Mouse (Mus musculus) liver (tissue): ENCODE measurements around the gene Itpr2.
A peak's percentile ranks its signal among the peaks of the same experiment; 100 is the strongest.
"Not testable (repeated sequence)": the region's sequence is repeated elsewhere in the genome, so short reads cannot be mapped to it uniquely, and the experiment has no call there.

Source experiments
- DNase-seq: peaks from one replicate; pipeline ENCODE4 v3.0.0-alpha.2; 2020; ENCODE audit warnings: mixed read lengths

Itpr2 gene

GRCm38 (mm10) chr6:146502856-146503255 is 833 bp upstream of the Itpr2 start:
- no peak for DNase-seq

GRCm38 (mm10) chr6:146501316-146501865 is 632 bp downstream of the Itpr2 start:
- DNase-seq = peak; percentile 37

- no peak for DNase-seq
These were observed 1.3 kb downstream of the Itpr2 start for GRCm38 (mm10) chr6:146500771-146501170.

GRCm38 (mm10) chr6:146500206-146500605 is 1.8 kb downstream of the Itpr2 start:
- no peak for DNase-seq

GRCm38 (mm10) chr6:146499566-146499965 is 2.5 kb downstream of the Itpr2 start:
- DNase-seq = no peak

- DNase-seq = no peak
These were observed 3.6 kb downstream of the Itpr2 start for GRCm38 (mm10) chr6:146498416-146498815.

GRCm38 (mm10) chr6:146497866-146498265 is 4.2 kb downstream of the Itpr2 start:
- no peak for DNase-seq

GRCm38 (mm10) chr6:146497435-146497834 is 4.6 kb downstream of the Itpr2 start:
- no peak for DNase-seq

GRCm38 (mm10) chr6:146491680-146492079 is 10.3 kb downstream of the Itpr2 start:
- DNase-seq = no peak

- no peak for DNase-seq
These were observed 11.5 kb downstream of the Itpr2 start for GRCm38 (mm10) chr6:146490416-146490960.

- no peak for DNase-seq
These were observed 12.2 kb downstream of the Itpr2 start for GRCm38 (mm10) chr6:146489841-146490240.

GRCm38 (mm10) chr6:146488749-146489148 is 13.3 kb downstream of the Itpr2 start:
- no peak for DNase-seq

- DNase-seq = no peak
These were observed 14.9 kb downstream of the Itpr2 start for GRCm38 (mm10) chr6:146487079-146487478.

GRCm38 (mm10) chr6:146486073-146486472 is 15.9 kb downstream of the Itpr2 start:
- DNase-seq = no peak

GRCm38 (mm10) chr6:146481441-146481840 is 20.6 kb downstream of the Itpr2 start:
- no peak for DNase-seq

GRCm38 (mm10) chr6:146480925-146481324 is 21.1 kb downstream of the Itpr2 start:
- no peak for DNase-seq

GRCm38 (mm10) chr6:146478888-146479683 is 22.9 kb downstream of the Itpr2 start:
- DNase-seq = no peak

- DNase-seq = no peak
These were observed 25.2 kb downstream of the Itpr2 start for GRCm38 (mm10) chr6:146476865-146477264.

GRCm38 (mm10) chr6:146474166-146474565 is 27.9 kb downstream of the Itpr2 start:
- DNase-seq = no peak

- no peak for DNase-seq
These were observed 28.6 kb downstream of the Itpr2 start for GRCm38 (mm10) chr6:146473216-146473955.

GRCm38 (mm10) chr6:146470378-146470777 is 31.6 kb downstream of the Itpr2 start:
- DNase-seq = no peak

GRCm38 (mm10) chr6:146469936-146470335 is 32.1 kb downstream of the Itpr2 start:
- no peak for DNase-seq

GRCm38 (mm10) chr6:146468361-146468760 is 33.7 kb downstream of the Itpr2 start:
- DNase-seq = no peak

GRCm38 (mm10) chr6:146464645-146465042 is 37.4 kb downstream of the Itpr2 start:
- DNase-seq = not testable (repeated sequence)
